Mouse (Mus musculus) bone marrow, adult 2 months (tissue): ENCODE results near the gene Pole3.

Experiments
- CTCF ChIP-seq: fragments of 200-500 bp; IDR thresholded peaks from 2 replicates; pipeline ENCODE4 v1.5.1; 2011; ENCODE audit warnings: low read length, control low read depth; ENCODE audit not compliant: control insufficient read depth, insufficient read depth
- POLR2A ChIP-seq: fragments of 200-500 bp; IDR thresholded peaks from 2 replicates; pipeline ENCODE4 v1.6.1; 2011; ENCODE audit warnings: low read depth, mild to moderate bottlenecking, control low read depth, low read length, borderline replicate concordance; ENCODE audit not compliant: control insufficient read depth

GRCm38 (mm10) chr4:62475793-62476192, 49.1 kb downstream of the Pole3 start:
- TF ChIP-seq CTCF (no peak), POLR2A (no peak)
